Mouse (Mus musculus) kidney, embryonic 14.5 days (tissue): ENCODE measurements at regions not wholly inside any gene's neighbourhood (a gene's known extent, or its start where the extent isn't known, plus 50 kb on each side); places are given as distances from the start of the nearest gene placed in this dataset.

ENCODE experiments used
- ATAC-seq: fragments of 200-750 bp; cut with Nextera tagmentation; 2 replicates; pipeline ENCODE4 v1.8.0; 2017; ENCODE audit warnings: moderate number of reproducible peaks, mild to moderate bottlenecking, moderate TSS enrichment, moderate library complexity; ENCODE audit not compliant: low FRiP score, low TSS enrichment
- H3K27ac ChIP-seq: fragments of 300-500 bp; sonication (generic); 2 replicates; pipeline ENCODE4 v1.5.1; 2014; ENCODE audit warnings: low read depth, mild to moderate bottlenecking, low read length, moderate library complexity, mixed read lengths
- H3K27me3 ChIP-seq: fragments of 300-500 bp; sonication (generic); 2 replicates; pipeline ENCODE4 v1.6.1; 2014; ENCODE audit warnings: mild to moderate bottlenecking, low read length; ENCODE audit not compliant: control insufficient read depth, insufficient read depth
- H3K36me3 ChIP-seq: fragments of 300-500 bp; sonication (generic); 2 replicates; pipeline ENCODE4 v1.6.1; 2014; ENCODE audit warnings: low read length, mixed read lengths; ENCODE audit not compliant: control insufficient read depth, insufficient read depth
- H3K4me1 ChIP-seq: fragments of 300-500 bp; sonication (generic); 2 replicates; pipeline ENCODE4 v1.6.1; 2014; ENCODE audit warnings: low read length, mixed read lengths; ENCODE audit not compliant: control insufficient read depth, insufficient read depth
- H3K4me2 ChIP-seq: fragments of 300-500 bp; sonication (generic); replicated peaks from 2 replicates; pipeline ENCODE4 v1.6.1; 2014; ENCODE audit warnings: low read depth, mild to moderate bottlenecking, low read length
- H3K4me3 ChIP-seq: fragments of 300-500 bp; sonication (generic); 2 replicates; pipeline ENCODE4 v1.5.1; 2014; ENCODE audit warnings: mild to moderate bottlenecking, low read length
- H3K9ac ChIP-seq: fragments of 300-500 bp; sonication (generic); 2 replicates; pipeline ENCODE4 v1.6.1; 2014; ENCODE audit warnings: low read depth, mild to moderate bottlenecking, low read length, moderate library complexity
- H3K9me3 ChIP-seq: fragments of 300-500 bp; sonication (generic); 2 replicates; pipeline ENCODE4 v1.6.1; 2016; ENCODE audit warnings: low read length; ENCODE audit not compliant: control insufficient read depth
- WGBS: fragments of 180-500 bp; shearing (Covaris S2); extraction: QIAGEN DNeasy Blood & Tissue Kit; methylation state at CpG from one replicate; pipeline ENCODE4 v1.1.7; 2014; 5-methylcytosine and 5-hydroxymethylcytosine counted together

- no peak overlapping the region for H3K27ac ChIP-seq
- no peaks in the 10 kb centered on the region for H3K27me3 ChIP-seq
- ATAC-seq = no peak
- no peak overlapping the region for H3K4me2 ChIP-seq
- no peaks in the 10 kb centered on the region for H3K4me1 ChIP-seq
- no peak overlapping the region for H3K4me3 ChIP-seq
- H3K9ac ChIP-seq = no peak overlapping the region
- H3K36me3 ChIP-seq = no peaks in the 10 kb centered on the region
- no peaks in the 10 kb centered on the region for H3K9me3 ChIP-seq
- WGBS = 87% methylated on average over 2 of the region's 2 CpGs
Measured at GRCm38 (mm10) chr12:36949096-36949738, 159.1 kb upstream of the Meox2 start.

DNA sequence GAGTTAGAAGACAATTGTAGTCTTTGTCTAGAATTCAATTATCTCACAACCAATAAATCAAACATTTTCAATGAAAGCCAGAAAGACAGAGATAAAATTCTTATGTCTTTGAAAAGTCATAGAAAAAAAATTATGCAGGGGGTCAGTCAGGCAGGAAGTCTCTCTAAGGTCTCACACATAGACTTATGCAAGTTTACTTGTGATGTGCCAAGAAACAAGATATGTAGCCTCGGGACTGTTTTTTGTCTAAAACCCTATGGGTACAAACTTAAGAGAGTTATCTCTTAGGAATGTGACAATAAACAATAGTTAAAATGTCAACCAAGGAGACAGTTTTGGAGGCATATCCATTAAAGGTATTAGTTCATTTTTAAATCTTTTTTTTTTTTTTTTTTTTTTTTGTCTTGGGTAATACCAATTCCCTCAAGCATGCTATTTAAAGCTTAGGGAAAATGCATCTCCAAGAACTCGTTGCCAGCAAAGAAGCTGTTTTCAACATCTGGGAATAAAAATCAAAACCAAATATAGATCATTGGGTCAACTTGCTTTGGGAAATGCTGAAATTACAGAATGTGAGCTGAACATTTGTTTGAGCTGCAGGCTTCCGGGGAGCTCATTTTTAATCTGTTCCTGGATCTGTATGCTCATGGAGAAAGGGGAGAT, 133.8 kb upstream of the Meox2 start:
- H3K4me3 ChIP-seq = no peak overlapping the region
- H3K27me3 ChIP-seq = no peaks in the 10 kb centered on the region
- 82% methylated on average over 3 of the region's 3 CpGs for WGBS
- H3K4me2 ChIP-seq = no peak overlapping the region
- H3K9me3 ChIP-seq = no peaks in the 10 kb centered on the region
- H3K4me1 ChIP-seq = no peaks in the 10 kb centered on the region
- H3K36me3 ChIP-seq = no peaks in the 10 kb centered on the region
- H3K9ac ChIP-seq = no peak overlapping the region
- no peak for ATAC-seq
- H3K27ac ChIP-seq = no peak overlapping the region

- WGBS = 58% methylated on average over 3 of the region's 3 CpGs
- no peak for ATAC-seq
Measured at GRCm38 (mm10) chr12:36977141-36977540, 131.2 kb upstream of the Meox2 start.

GRCm38 (mm10) chr12:36991135-36991534, 117.2 kb upstream of the Meox2 start:
- no peaks in the 10 kb centered on the region for H3K9me3 ChIP-seq
- H3K4me1 ChIP-seq = no peaks in the 10 kb centered on the region
- ATAC-seq = no peak
- H3K4me2 ChIP-seq = no peak overlapping the region
- H3K9ac ChIP-seq = no peak overlapping the region
- H3K27ac ChIP-seq = no peak overlapping the region
- H3K27me3 ChIP-seq = no peaks in the 10 kb centered on the region
- no peaks in the 10 kb centered on the region for H3K36me3 ChIP-seq
- no peak overlapping the region for H3K4me3 ChIP-seq
- WGBS = 46% methylated on average over 4 of the region's 4 CpGs

More at GRCm38 (mm10) chr12:36977141-36977540, 131.2 kb upstream of the Meox2 start:
- Histone ChIP-seq H3K27ac (no peak overlapping the region), H3K4me3 (no peak overlapping the region), H3K4me1 (no peaks in the 10 kb centered on the region), H3K9ac (no peak overlapping the region), H3K4me2 (no peak overlapping the region), H3K27me3 (no peaks in the 10 kb centered on the region), H3K9me3 (no peaks in the 10 kb centered on the region), H3K36me3 (no peaks in the 10 kb centered on the region)

- no peaks in the 10 kb centered on the region for H3K36me3 ChIP-seq
- H3K9ac ChIP-seq = no peak overlapping the region
- H3K4me3 ChIP-seq = no peak overlapping the region
- H3K27ac ChIP-seq = no peak overlapping the region
- WGBS = 81% methylated on average over 4 of the region's 4 CpGs
- H3K27me3 ChIP-seq = no peaks in the 10 kb centered on the region
- H3K9me3 ChIP-seq = no peaks in the 10 kb centered on the region
- H3K4me1 ChIP-seq = no peaks in the 10 kb centered on the region
- no peak for ATAC-seq
- H3K4me2 ChIP-seq = no peak overlapping the region
Measured at GRCm38 (mm10) chr12:36991970-36992369, 116.4 kb upstream of the Meox2 start.

- 67% methylated on average over 3 of the region's 3 CpGs for WGBS
Measured at GRCm38 (mm10) chr12:37001401-37001800, 106.9 kb upstream of the Meox2 start.

DNA sequence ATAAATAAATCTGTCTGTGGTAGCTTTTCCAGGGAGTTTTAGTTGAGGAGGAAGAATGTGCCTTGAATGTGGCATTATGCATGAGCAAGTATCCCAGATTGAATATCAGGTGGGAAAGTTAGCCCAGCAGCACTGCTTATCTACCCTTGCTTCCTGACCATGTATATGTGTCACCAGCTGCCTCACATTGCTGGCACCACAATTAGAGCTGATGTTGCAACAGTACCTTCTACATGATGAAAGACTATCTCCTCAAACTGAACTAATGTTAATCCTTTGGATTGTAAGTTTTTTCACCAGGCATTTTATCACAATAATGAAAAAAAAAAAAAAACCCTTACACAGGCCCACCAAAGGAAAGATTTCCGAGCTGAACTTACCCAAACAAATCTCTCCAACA, 103.1 kb upstream of the Meox2 start:
- Histone ChIP-seq H3K4me1 (no peaks in the 10 kb centered on the region), H3K27me3 (no peaks in the 10 kb centered on the region), H3K27ac (no peak overlapping the region), H3K9me3 (no peaks in the 10 kb centered on the region), H3K36me3 (no peaks in the 10 kb centered on the region), H3K9ac (no peak overlapping the region), H3K4me2 (no peak overlapping the region), H3K4me3 (no peak overlapping the region)
- no peak for ATAC-seq
- 85% methylated on average over 1 of the region's 1 CpGs for WGBS

More at GRCm38 (mm10) chr12:37001401-37001800, 106.9 kb upstream of the Meox2 start:
- ATAC-seq = no peak
- Histone ChIP-seq H3K4me3 (no peak overlapping the region), H3K27me3 (no peaks in the 10 kb centered on the region), H3K36me3 (no peaks in the 10 kb centered on the region), H3K4me1 (no peaks in the 10 kb centered on the region), H3K9me3 (no peaks in the 10 kb centered on the region), H3K4me2 (no peak overlapping the region), H3K27ac (no peak overlapping the region), H3K9ac (no peak overlapping the region)

DNA sequence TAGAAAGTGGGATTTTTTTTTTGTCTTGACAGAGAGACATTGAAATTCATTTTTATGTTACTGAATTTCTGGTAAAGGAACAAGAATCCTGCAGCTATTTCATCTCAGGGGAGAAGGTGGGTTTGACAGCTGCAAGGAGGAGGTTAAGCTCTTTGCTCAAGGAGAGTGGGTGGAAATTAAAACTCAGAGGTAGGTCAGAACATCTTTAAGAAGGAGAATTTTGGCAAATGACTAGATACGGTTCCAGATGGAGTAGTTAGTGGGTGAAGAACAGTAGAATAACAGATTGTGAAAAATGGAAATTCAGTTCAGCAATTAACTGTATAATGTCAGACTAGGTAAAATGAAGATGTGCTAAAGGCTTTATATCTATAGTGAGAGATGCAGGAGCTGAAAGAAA, 98.0 kb upstream of the Meox2 start:
- H3K27me3 ChIP-seq = no peaks in the 10 kb centered on the region
- ATAC-seq = no peak
- WGBS = 89% methylated on average over 1 of the region's 1 CpGs
- H3K4me3 ChIP-seq = no peak overlapping the region
- no peak overlapping the region for H3K4me2 ChIP-seq
- H3K27ac ChIP-seq = no peak overlapping the region
- H3K9ac ChIP-seq = no peak overlapping the region
- H3K36me3 ChIP-seq = no peaks in the 10 kb centered on the region
- no peaks in the 10 kb centered on the region for H3K4me1 ChIP-seq
- H3K9me3 ChIP-seq = no peaks in the 10 kb centered on the region

DNA sequence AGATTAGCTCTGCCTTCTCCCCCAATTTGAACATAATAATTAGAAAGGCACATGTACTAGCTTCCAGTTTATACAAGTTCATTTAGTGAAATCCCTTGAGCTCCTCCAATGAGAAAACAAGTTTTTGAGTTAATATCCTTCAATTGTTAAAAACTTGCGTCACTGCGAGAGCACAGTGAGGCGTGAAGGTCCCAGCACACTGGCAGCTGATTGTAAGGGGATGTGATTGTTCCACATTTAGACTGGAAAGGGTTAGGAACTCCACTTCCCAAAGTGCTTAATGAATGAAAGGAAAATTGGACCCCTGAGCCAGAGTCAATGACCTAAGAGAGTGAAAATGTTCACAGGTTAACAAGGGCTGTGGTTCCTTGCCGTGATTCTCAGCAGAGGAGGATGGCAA, 93.9 kb upstream of the Meox2 start:
- H3K4me3 ChIP-seq = no peak overlapping the region
- 66% methylated on average over 4 of the region's 4 CpGs for WGBS
- H3K4me2 ChIP-seq = no peak overlapping the region
- H3K9me3 ChIP-seq = no peaks in the 10 kb centered on the region
- H3K27me3 ChIP-seq = no peaks in the 10 kb centered on the region
- no peaks in the 10 kb centered on the region for H3K36me3 ChIP-seq
- H3K4me1 ChIP-seq = no peaks in the 10 kb centered on the region
- ATAC-seq = no peak
- no peak overlapping the region for H3K9ac ChIP-seq
- no peak overlapping the region for H3K27ac ChIP-seq
